Mouse (Mus musculus): ENCODE data around the gene Cnbd2.

DNA sequence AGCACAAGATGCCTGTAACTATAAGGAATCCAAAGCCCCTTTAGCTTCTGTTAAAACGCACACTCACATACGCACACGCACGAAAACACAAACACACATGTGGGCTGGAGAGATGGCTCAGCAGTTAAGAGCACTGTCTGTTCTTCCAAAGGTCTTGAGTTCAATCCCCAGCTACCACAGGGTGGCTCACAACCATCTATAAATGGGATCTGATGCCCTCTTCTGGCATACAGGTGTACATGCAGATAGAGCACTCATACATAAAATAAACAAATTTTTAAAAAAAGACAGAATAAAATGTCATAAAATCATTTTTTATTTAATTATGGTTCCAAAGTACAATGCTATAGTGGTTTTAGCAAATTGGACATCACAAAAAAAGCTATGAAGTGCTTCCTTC lies 82.2 kb downstream of the Cnbd2 start:
- TF ChIP-seq CTCF (IDR thresholded peaks at IDR 0.05; ENCODE audit: extremely low read depth, insufficient read depth, insufficient read length, insufficient replicate concordance) (no peak), POLR2A (IDR thresholded peaks at IDR 0.05; ENCODE audit: low read depth, low read length) (no peak)

Measured in spleen, adult 2 months (tissue).